Mouse (Mus musculus) hindbrain, embryonic 16.5 days (tissue): ENCODE data around the gene Ankle2. TPM values are rescaled to one million over a fixed set of nuclear protein-coding genes. Genes with fewer than 3 reads are reported as not detected.
A peak's percentile ranks its signal among the peaks of the same experiment; 100 is the strongest.

Experiments used
- ATAC-seq: fragments of 200-750 bp; cut with Nextera tagmentation; 2 replicates; pipeline ENCODE4 v1.8.0; 2017; ENCODE audit warnings: moderate TSS enrichment, moderate library complexity
- H3K27ac ChIP-seq: fragments of 300-500 bp; sonication (generic); 2 replicates; pipeline ENCODE4 v1.5.1; 2014; ENCODE audit warnings: low read depth, mild to moderate bottlenecking, control low read depth, low read length, moderate library complexity
- H3K27me3 ChIP-seq: fragments of 300-500 bp; sonication (generic); replicated peaks from 2 replicates; pipeline ENCODE4 v1.6.1; 2014; ENCODE audit warnings: low read length; ENCODE audit not compliant: control insufficient read depth, insufficient read depth
- H3K36me3 ChIP-seq: fragments of 300-500 bp; sonication (generic); 2 replicates; pipeline ENCODE4 v1.6.1; 2014; ENCODE audit warnings: mild to moderate bottlenecking, low read length, moderate library complexity, mixed read lengths; ENCODE audit not compliant: control insufficient read depth, insufficient read depth
- H3K4me1 ChIP-seq: fragments of 300-500 bp; sonication (generic); 2 replicates; pipeline ENCODE4 v1.6.1; 2014; ENCODE audit warnings: low read depth, low read length; ENCODE audit not compliant: control insufficient read depth, insufficient read depth
- H3K4me2 ChIP-seq: fragments of 300-500 bp; sonication (generic); 2 replicates; pipeline ENCODE4 v1.6.1; 2014; ENCODE audit warnings: mild to moderate bottlenecking, low read length, control low read depth, moderate library complexity
- H3K4me3 ChIP-seq: fragments of 300-500 bp; sonication (generic); 2 replicates; pipeline ENCODE4 v1.5.1; 2014; ENCODE audit warnings: mild to moderate bottlenecking, low read length, control low read depth, moderate library complexity
- H3K9ac ChIP-seq: fragments of 300-500 bp; sonication (generic); 2 replicates; pipeline ENCODE4 v1.6.1; 2014; ENCODE audit warnings: low read depth, mild to moderate bottlenecking, control low read depth, low read length, moderate library complexity
- H3K9me3 ChIP-seq: fragments of 300-500 bp; sonication (generic); 2 replicates; pipeline ENCODE4 v1.6.1; 2014; ENCODE audit warnings: mild to moderate bottlenecking, low read length, moderate library complexity; ENCODE audit not compliant: control insufficient read depth
- WGBS: fragments of 180-500 bp; shearing (Covaris S2); extraction: QIAGEN DNeasy Blood & Tissue Kit; methylation state at CpG from one replicate; pipeline ENCODE4 v1.1.7; 2014; 5-methylcytosine and 5-hydroxymethylcytosine counted together
- polyA plus RNA-seq: library from polyadenylated mRNA; unstranded; fragments of >200 nt; fragmentation: Nextera tagmentation; extraction: Ambion mirVana; gene quantifications from 2 replicates; pipeline ENCODE4 v1.2.1, GENCODE M21; 2015

Gene Ankle2
- polyA plus RNA-seq, 1 experiment from 2014 or later, result 17.2 TPM

DNA sequence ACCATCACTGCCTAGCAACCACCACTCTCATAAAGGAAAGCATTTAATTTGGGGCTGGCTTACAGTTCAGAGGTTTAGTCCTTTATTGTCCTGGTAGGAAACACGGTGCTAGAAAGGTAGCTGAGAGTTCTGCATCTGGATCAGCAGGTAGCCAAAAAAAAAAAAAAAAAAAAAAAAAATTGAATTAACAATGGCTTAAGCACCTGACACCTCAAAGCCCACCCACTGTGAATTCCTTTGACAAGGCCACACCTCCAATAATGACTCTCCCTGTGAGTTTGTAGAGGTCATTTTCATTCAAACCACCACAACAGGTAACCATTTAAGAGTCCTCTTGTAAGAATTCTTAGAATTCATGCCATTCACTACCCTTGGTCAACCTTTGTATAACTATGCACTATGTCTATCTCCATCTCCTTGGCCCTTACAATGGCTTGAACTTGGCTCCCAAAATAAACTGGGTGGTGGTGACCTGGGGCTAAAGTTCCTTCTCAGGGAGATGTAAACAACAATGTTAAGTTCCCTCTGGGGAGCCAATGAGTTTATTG, 3.4 kb upstream of the Ankle2 start:
- H3K4me1 ChIP-seq, result peaks cover 15% of the 10 kb centered on the region

DNA sequence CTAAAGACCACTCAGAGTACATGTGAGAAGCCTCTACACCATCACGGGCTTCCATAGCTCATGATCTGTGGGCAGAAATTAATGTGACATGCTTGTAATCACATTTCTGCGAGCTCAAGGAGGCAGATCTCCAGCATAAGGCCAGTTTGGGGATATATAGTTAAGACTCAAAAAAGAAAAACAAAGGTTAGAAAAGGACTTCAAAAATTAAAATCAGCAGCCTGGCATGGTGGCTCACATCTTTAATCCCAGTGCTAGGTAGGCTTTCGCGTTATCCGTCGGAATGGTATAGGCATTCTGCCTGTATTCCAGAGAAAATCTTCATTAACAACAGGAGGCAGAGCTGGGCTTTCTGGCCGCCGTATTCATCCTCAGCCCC, 414 bp upstream of the Ankle2 start:
- Histone ChIP-seq H3K9ac (peak overlapping the region; percentile 99), H3K4me2 (peak overlapping the region; percentile 71), H3K36me3 (peaks cover 7% of the 10 kb centered on the region), H3K27ac (peak overlapping the region; percentile 93), H3K4me3 (peak overlapping the region; percentile 100), H3K9me3 (no peaks in the 10 kb centered on the region), H3K4me1 (peaks cover 15% of the 10 kb centered on the region), H3K27me3 (no peaks in the 10 kb centered on the region)
- peak; percentile 16; the same call in 1 of the 2 replicates for ATAC-seq
- 9% methylated on average over 8 of the region's 8 CpGs for WGBS

More for the DNA sequence above, 3.4 kb upstream of the Ankle2 start:
- no peak overlapping the region for H3K9ac ChIP-seq
- 44% methylated on average over 1 of the region's 1 CpGs for WGBS
- no peaks in the 10 kb centered on the region for H3K9me3 ChIP-seq
- H3K36me3 ChIP-seq, result peaks cover 11% of the 10 kb centered on the region; the same call in 1 of the 2 replicates
- no peak overlapping the region for H3K4me2 ChIP-seq
- no peak overlapping the region for H3K27ac ChIP-seq
- no peak for ATAC-seq
- H3K27me3 ChIP-seq, result no peaks in the 10 kb centered on the region
- no peak overlapping the region for H3K4me3 ChIP-seq

DNA sequence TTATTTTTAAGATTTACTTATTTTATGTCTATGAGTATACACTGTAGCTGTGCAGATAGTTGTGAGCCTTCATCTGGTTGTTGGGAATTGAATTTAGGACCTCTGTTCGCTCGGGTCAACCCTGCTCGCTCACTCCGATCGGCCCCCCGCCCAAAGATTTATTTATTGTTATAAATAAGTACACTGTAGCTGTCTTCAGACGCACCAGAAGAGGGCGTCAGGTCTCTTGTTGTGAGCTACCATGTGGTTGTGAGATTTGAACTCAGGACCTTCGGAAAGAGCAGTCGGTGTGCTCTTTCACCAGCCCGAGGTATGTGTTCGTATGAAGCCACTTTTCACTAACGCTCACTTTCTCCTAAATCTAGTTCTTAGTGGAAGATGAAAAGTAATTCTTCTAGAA, 834 bp downstream of the Ankle2 start:
- no peaks in the 10 kb centered on the region for H3K9me3 ChIP-seq
- H3K4me1 ChIP-seq, result peaks cover 15% of the 10 kb centered on the region
- peaks cover 14% of the 10 kb centered on the region for H3K36me3 ChIP-seq
- no peaks in the 10 kb centered on the region for H3K27me3 ChIP-seq
- no peak overlapping the region; the same call in 1 of the 2 replicates for H3K9ac ChIP-seq
- H3K27ac ChIP-seq, result no peak overlapping the region
- ATAC-seq, result no peak; the same call in 1 of the 2 replicates
- 44% methylated on average over 13 of the region's 13 CpGs for WGBS
- H3K4me2 ChIP-seq, result peak overlapping the region; percentile 71
- peak overlapping the region; percentile 100 for H3K4me3 ChIP-seq

- H3K4me2 ChIP-seq, result peak overlapping the region; percentile 71; the same call in 1 of the 2 replicates
- no peaks in the 10 kb centered on the region for H3K9me3 ChIP-seq
- no peak for ATAC-seq
- H3K36me3 ChIP-seq, result peaks cover 17% of the 10 kb centered on the region
- H3K4me3 ChIP-seq, result no peak overlapping the region
- WGBS, result 88% methylated on average over 6 of the region's 6 CpGs
- peaks cover 15% of the 10 kb centered on the region for H3K4me1 ChIP-seq
- no peaks in the 10 kb centered on the region for H3K27me3 ChIP-seq
- no peak overlapping the region for H3K9ac ChIP-seq
- H3K27ac ChIP-seq, result no peak overlapping the region
These were observed 1.5 kb downstream of the Ankle2 start for GRCm38 (mm10) chr5:110232346-110232745.

- Histone ChIP-seq H3K4me2 (no peak overlapping the region), H3K36me3 (peaks cover 53% of the 10 kb centered on the region), H3K27me3 (no peaks in the 10 kb centered on the region), H3K9me3 (no peaks in the 10 kb centered on the region), H3K4me1 (no peaks in the 10 kb centered on the region), H3K9ac (no peak overlapping the region), H3K4me3 (no peak overlapping the region), H3K27ac (no peak overlapping the region)
- ATAC-seq, result no peak
- 90% methylated on average over 2 of the region's 2 CpGs for WGBS
These were observed 13.3 kb downstream of the Ankle2 start for GRCm38 (mm10) chr5:110244091-110244490.

DNA sequence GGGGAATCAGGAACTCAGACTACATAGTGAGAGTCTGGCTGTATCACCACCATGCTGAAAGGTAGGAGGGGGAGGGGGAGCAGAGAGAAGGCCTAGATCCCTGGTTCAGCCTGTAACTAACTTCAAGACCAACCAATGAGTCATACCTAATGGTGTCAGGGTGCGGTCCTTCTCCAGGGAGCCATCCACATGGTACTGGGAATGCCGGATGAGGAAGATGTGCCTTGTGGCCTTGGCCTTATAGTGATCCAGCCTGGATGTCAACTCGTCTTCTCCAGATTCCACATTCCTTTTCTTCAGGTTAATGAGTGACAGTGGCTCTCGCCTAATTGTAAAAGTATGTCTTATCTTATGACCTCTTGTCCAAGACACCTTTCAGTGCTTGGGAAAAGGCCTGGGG, 36.1 kb downstream of the Ankle2 start:
- no peak overlapping the region for H3K9ac ChIP-seq
- WGBS, result 97% methylated on average over 4 of the region's 4 CpGs
- H3K4me3 ChIP-seq, result no peak overlapping the region
- H3K4me1 ChIP-seq, result peaks cover 7% of the 10 kb centered on the region
- H3K36me3 ChIP-seq, result peaks cover 16% of the 10 kb centered on the region
- H3K27me3 ChIP-seq, result no peaks in the 10 kb centered on the region
- H3K27ac ChIP-seq, result no peak overlapping the region
- H3K4me2 ChIP-seq, result no peak overlapping the region
- no peaks in the 10 kb centered on the region for H3K9me3 ChIP-seq
- no peak for ATAC-seq

- WGBS, result under 1% methylated on average over 59 of the region's 66 CpGs
- Histone ChIP-seq H3K27ac (peak within 1 kb of the TSS; percentile 73), H3K4me1 (peaks cover 7% of the 10 kb centered on the region), H3K36me3 (peaks cover 14% of the 10 kb centered on the region), H3K4me3 (peak within 1 kb of the TSS; percentile 85), H3K9me3 (no peaks in the 10 kb centered on the region), H3K9ac (peak within 1 kb of the TSS; percentile 95), H3K4me2 (peak within 1 kb of the TSS; percentile 94), H3K27me3 (no peaks in the 10 kb centered on the region)
- peak; percentile 91 for ATAC-seq
These were observed 38.6 kb downstream of the Ankle2 start, which contains the start of gene Pgam5 for GRCm38 (mm10) chr5:110269141-110270101. Gene Pgam5, minus strand, starts transcription at chr5:110269913.

DNA sequence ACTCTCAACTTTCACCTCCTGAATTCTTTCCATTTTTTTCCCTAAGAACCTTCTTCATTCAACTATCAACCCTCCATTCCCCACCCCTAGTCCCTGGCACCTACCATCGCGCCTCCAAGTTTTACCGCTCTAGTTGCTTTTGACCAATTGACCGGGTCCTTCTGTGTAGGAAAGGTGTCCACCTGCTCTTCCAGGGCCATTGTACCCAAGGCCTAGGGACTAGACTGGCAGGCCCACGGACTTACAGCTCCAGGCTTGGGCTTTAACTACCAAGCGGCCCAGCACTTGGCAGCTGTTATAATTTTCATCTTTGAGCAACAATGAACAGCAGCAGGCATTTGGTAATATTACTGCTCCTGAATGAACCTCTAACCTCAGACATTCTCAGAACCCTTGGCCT, 39.4 kb downstream of the Ankle2 start:
- Histone ChIP-seq H3K4me3 (no peak overlapping the region), H3K9me3 (no peaks in the 10 kb centered on the region), H3K27ac (no peak overlapping the region), H3K4me1 (peaks cover 7% of the 10 kb centered on the region), H3K4me2 (no peak overlapping the region), H3K27me3 (no peaks in the 10 kb centered on the region), H3K9ac (no peak overlapping the region), H3K36me3 (peaks cover 8% of the 10 kb centered on the region)
- WGBS, result 94% methylated on average over 6 of the region's 6 CpGs
- 0 out of 2 replicates have a peak, but pooled peaks have one; percentile 28 for ATAC-seq

DNA sequence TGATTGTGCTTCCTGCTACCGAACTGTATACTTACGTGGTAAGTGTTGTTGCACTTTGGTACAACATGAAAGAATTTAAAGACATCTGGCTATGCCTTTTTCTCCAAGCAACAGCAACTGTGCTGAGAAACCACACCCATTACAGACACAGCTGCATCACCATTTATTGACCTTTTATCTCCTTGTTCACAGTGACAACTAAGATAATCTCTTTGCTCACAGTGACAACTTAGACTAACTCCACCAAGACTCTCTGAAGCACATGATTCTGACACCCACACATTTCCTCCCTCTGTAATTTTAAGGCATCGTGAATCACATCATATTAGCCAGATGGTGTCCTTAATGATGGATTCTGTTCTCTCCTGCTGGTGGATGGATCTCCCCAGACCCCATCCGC, 43.3 kb downstream of the Ankle2 start:
- no peaks in the 10 kb centered on the region for H3K4me1 ChIP-seq
- H3K9ac ChIP-seq, result no peak overlapping the region
- no peak for ATAC-seq
- no peaks in the 10 kb centered on the region for H3K27me3 ChIP-seq
- no peak overlapping the region for H3K4me3 ChIP-seq
- no peaks in the 10 kb centered on the region for H3K9me3 ChIP-seq
- no peak overlapping the region for H3K27ac ChIP-seq
- H3K4me2 ChIP-seq, result no peak overlapping the region
- H3K36me3 ChIP-seq, result no peaks in the 10 kb centered on the region
- 84% methylated on average over 4 of the region's 4 CpGs for WGBS
